Mouse (Mus musculus): ENCODE data around the gene Ankar. TPM values are rescaled to one million over a fixed set of nuclear protein-coding genes. Genes with fewer than 3 reads are reported as not detected.

Gene Ankar
- polyA plus RNA-seq, 1 experiment from 2014 or later = not detected

DNA sequence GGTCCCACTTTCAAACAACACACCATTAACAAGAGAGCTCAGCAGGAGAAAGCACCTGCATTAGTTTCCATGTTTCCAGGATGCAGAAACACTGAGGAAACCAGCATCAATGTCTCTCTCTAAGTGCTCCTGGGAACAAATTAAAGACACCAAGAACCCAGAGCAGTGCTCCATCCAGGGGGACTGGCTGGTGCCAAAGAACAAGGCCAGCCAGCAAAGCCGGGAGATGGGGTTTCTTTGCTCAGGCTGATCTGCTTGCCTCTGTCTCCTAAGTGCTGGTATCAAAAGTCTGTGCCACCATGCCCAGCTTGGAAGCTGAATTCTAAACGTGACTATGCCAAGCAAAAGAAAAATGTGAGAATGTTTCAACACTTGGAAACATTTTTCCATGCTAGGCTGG is 16.0 kb upstream of the Ankar start:
- H3K4me3 ChIP-seq (ENCODE audit: low read depth, low read length) = no peak overlapping the region
- no peak overlapping the region for H3K4me2 ChIP-seq (ENCODE audit: low read depth, low read length, severe bottlenecking)
- no peaks in the 10 kb centered on the region for H3K27me3 ChIP-seq (ENCODE audit: control insufficient read depth, insufficient read depth, low read length)
- H3K9me3 ChIP-seq (ENCODE audit: control insufficient read depth, low read length) = no peaks in the 10 kb centered on the region
- H3K36me3 ChIP-seq (ENCODE audit: control insufficient read depth, insufficient read depth, low read length) = no peaks in the 10 kb centered on the region; the same call in 1 of the 2 replicates
- DNase-seq (ENCODE audit: low spot score) (no peak), ATAC-seq (replicated peaks; ENCODE audit: low FRiP score) (no peak)
- no peak overlapping the region for H3K27ac ChIP-seq (ENCODE audit: low read depth, low read length)
- H3K4me1 ChIP-seq (replicated peaks; ENCODE audit: control insufficient read depth, insufficient read depth, low read length) = peaks cover 6% of the 10 kb centered on the region; the same call in 1 of the 2 replicates
- H3K9ac ChIP-seq (ENCODE audit: low read length) = no peak overlapping the region
- WGBS = 63% methylated on average over 2 of the region's 2 CpGs

DNA sequence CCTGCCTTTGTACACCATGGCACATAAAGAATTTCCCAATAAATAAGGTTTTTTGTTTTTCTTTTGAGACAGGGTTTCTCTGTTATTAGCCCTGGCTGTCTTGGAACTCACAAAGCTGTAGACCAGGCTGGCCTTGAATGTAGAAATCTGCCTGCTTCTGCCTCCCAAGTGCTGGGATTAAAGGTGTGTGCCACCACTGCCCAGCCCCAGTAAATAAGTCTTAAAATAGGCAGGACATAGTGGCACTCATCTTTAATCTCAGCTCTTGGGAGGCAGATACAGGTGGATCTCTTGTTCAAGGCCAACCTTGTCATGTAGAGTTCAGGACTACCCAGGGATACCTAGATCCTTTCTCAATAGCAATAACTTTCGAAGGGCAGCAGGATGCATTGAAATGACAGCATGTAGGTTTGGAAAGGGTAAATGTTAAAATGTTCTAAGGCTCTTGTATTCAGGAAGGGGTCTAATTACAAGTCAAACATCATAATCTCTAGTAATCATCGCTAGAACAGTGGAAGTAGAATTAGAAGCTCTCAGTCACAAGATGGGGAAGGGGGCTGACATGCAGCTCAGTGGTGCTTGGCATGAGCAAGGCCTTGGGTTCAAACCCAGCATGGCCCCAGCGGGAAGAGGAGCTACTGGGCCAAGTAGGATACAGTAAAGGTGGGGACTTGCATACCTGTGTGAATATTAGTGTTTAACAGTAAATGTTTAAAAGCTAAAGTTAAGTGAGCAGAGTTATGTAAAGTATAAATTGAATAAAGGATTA is 15.4 kb upstream of the Ankar start:
- Histone ChIP-seq H3K27me3 (ENCODE audit: control insufficient read depth, insufficient read depth, low read length) (no peaks in the 10 kb centered on the region), H3K36me3 (ENCODE audit: control insufficient read depth, insufficient read depth, low read length) (no peaks in the 10 kb centered on the region; the same call in 1 of the 2 replicates), H3K27ac (ENCODE audit: low read depth, low read length) (no peak overlapping the region), H3K4me2 (ENCODE audit: low read depth, low read length, severe bottlenecking) (no peak overlapping the region), H3K9ac (ENCODE audit: low read length) (no peak overlapping the region), H3K4me1 (replicated peaks; ENCODE audit: control insufficient read depth, insufficient read depth, low read length) (peaks cover 6% of the 10 kb centered on the region; the same call in 1 of the 2 replicates), H3K4me3 (ENCODE audit: low read depth, low read length) (no peak overlapping the region), H3K9me3 (ENCODE audit: control insufficient read depth, low read length) (no peaks in the 10 kb centered on the region)
- WGBS = 76% methylated on average over 3 of the region's 3 CpGs
- no peak for ATAC-seq (replicated peaks; ENCODE audit: low FRiP score)
- no peak for DNase-seq (ENCODE audit: low spot score)

- Histone ChIP-seq H3K9me3 (ENCODE audit: control insufficient read depth, low read length) (no peaks in the 10 kb centered on the region), H3K36me3 (ENCODE audit: control insufficient read depth, insufficient read depth, low read length) (no peaks in the 10 kb centered on the region; the same call in 1 of the 2 replicates)
These were observed 14.7 kb upstream of the Ankar start for GRCm38 (mm10) chr1:72715065-72715464.

GRCm38 (mm10) chr1:72714547-72714946 is 14.2 kb upstream of the Ankar start:
- no peak for DNase-seq (ENCODE audit: low spot score)
- no peak overlapping the region for H3K4me2 ChIP-seq (ENCODE audit: low read depth, low read length, severe bottlenecking)
- H3K36me3 ChIP-seq (ENCODE audit: control insufficient read depth, insufficient read depth, low read length) = no peaks in the 10 kb centered on the region; the same call in 1 of the 2 replicates
- peaks cover 2% of the 10 kb centered on the region; the same call in 1 of the 2 replicates for H3K4me1 ChIP-seq (replicated peaks; ENCODE audit: control insufficient read depth, insufficient read depth, low read length)
- ATAC-seq (replicated peaks; ENCODE audit: low FRiP score) = no peak
- H3K9me3 ChIP-seq (ENCODE audit: control insufficient read depth, low read length) = no peaks in the 10 kb centered on the region
- H3K9ac ChIP-seq (ENCODE audit: low read length) = no peak overlapping the region
- H3K27me3 ChIP-seq (ENCODE audit: control insufficient read depth, insufficient read depth, low read length) = no peaks in the 10 kb centered on the region
- H3K4me3 ChIP-seq (ENCODE audit: low read depth, low read length) = no peak overlapping the region
- 79% methylated on average over 4 of the region's 4 CpGs for WGBS
- no peak overlapping the region for H3K27ac ChIP-seq (ENCODE audit: low read depth, low read length)

More at GRCm38 (mm10) chr1:72715065-72715464, 14.7 kb upstream of the Ankar start:
- 96% methylated on average over 1 of the region's 1 CpGs for WGBS
- H3K4me3 ChIP-seq (ENCODE audit: low read depth, low read length) = no peak overlapping the region
- no peak overlapping the region for H3K4me2 ChIP-seq (ENCODE audit: low read depth, low read length, severe bottlenecking)
- peaks cover 2% of the 10 kb centered on the region; the same call in 1 of the 2 replicates for H3K4me1 ChIP-seq (replicated peaks; ENCODE audit: control insufficient read depth, insufficient read depth, low read length)
- H3K27ac ChIP-seq (ENCODE audit: low read depth, low read length) = no peak overlapping the region
- no peak overlapping the region for H3K9ac ChIP-seq (ENCODE audit: low read length)
- ATAC-seq (replicated peaks; ENCODE audit: low FRiP score) = no peak
- DNase-seq (ENCODE audit: low spot score) = no peak
- no peaks in the 10 kb centered on the region for H3K27me3 ChIP-seq (ENCODE audit: control insufficient read depth, insufficient read depth, low read length)

DNA sequence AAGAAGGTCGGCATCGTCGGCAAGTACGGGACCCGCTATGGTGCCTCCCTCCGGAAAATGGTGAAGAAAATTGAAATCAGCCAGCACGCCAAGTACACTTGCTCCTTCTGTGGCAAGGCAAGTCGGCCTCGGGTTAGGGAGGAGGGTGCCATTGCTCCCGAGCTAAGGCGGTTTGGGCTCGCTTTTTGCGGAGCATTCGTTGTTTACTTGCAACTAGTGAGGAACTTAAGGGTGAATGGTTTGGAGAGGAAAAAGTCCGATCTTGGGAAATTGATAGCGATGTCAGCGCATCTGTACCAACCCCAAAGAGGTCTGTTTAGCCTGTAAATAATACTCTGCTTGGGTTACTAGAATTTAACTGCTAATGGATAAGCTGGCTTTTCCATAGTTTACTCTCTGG is 11.3 kb upstream of the Ankar start:
- Histone ChIP-seq H3K9ac (ENCODE audit: low read length) (peak overlapping the region; percentile 86), H3K9me3 (ENCODE audit: control insufficient read depth, low read length) (no peaks in the 10 kb centered on the region), H3K4me2 (ENCODE audit: low read depth, low read length, severe bottlenecking) (peak overlapping the region; percentile 87), H3K27me3 (ENCODE audit: control insufficient read depth, insufficient read depth, low read length) (no peaks in the 10 kb centered on the region), H3K4me1 (replicated peaks; ENCODE audit: control insufficient read depth, insufficient read depth, low read length) (peaks cover 2% of the 10 kb centered on the region; the same call in 1 of the 2 replicates), H3K36me3 (ENCODE audit: control insufficient read depth, insufficient read depth, low read length) (no peaks in the 10 kb centered on the region; the same call in 1 of the 2 replicates), H3K27ac (ENCODE audit: low read depth, low read length) (no peak overlapping the region), H3K4me3 (ENCODE audit: low read depth, low read length) (peak overlapping the region; percentile 71)
- DNase-seq (ENCODE audit: low spot score) = no peak
- ATAC-seq (replicated peaks; ENCODE audit: low FRiP score) = 0 out of 2 replicates have a peak, but pooled peaks have one; percentile 1
- WGBS = 2% methylated on average over 17 of the region's 17 CpGs

DNA sequence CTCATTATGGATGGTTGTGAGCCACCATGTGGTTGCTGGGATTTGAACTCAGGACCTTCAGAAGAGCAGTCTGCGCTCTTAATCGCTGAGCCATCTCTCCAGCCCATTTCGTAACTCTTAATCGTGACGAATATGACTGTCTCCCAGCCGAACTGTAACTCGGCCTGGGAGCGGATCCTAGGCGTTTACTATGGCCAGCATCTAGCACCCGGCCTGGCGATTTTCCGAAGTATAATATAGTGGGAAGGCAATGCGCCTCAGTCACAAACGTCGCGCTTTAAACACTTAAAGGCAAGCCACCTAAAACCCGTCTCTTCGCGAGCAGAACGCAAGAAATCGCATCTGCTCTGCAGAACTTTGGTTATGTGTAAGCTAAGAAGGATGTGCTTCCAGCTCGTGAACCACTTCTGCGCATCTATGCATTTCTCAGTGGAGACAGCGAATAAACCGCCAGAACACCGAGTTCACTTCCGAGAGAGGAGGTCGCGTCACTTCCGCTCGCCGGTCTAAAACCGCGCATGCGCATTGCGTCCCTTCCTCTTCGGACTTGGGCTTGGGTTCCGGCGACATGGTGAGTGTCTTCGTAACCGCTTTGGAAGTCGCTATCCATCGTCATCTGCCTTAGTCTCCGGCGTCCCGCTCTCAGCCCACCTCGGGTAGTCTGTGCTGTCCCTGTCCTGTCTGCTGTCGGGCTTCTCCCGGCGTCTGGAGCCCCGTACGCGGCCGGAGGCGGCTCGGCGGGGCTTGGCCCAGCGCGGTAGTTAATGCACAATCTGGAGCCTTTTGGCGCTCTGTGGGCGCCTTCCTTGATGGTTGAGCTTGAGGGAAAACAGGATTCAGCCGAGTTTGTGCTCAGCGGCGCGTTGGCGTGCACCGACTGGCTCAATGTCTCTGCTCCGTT is 10.6 kb upstream of the Ankar start, which contains the start of gene Rpl37a:
Rpl37a (plus strand) TSS at position 538 of the 901 bp plus-strand sequence.
- Histone ChIP-seq H3K4me1 (replicated peaks; ENCODE audit: control insufficient read depth, insufficient read depth, low read length) (peaks cover 2% of the 10 kb centered on the region; the same call in 1 of the 2 replicates), H3K4me3 (ENCODE audit: low read depth, low read length) (peak within 1 kb of the TSS; percentile 71), H3K27ac (ENCODE audit: low read depth, low read length) (peak within 1 kb of the TSS; percentile 64), H3K9me3 (ENCODE audit: control insufficient read depth, low read length) (no peaks in the 10 kb centered on the region), H3K36me3 (ENCODE audit: control insufficient read depth, insufficient read depth, low read length) (no peaks in the 10 kb centered on the region; the same call in 1 of the 2 replicates), H3K9ac (ENCODE audit: low read length) (peak within 1 kb of the TSS; percentile 86), H3K4me2 (ENCODE audit: low read depth, low read length, severe bottlenecking) (peak within 1 kb of the TSS; percentile 87), H3K27me3 (ENCODE audit: control insufficient read depth, insufficient read depth, low read length) (no peaks in the 10 kb centered on the region)
- DNase-seq (ENCODE audit: low spot score) (peak; percentile 97), ATAC-seq (replicated peaks; ENCODE audit: low FRiP score) (peak; percentile 91)
- WGBS = 3% methylated on average over 68 of the region's 68 CpGs

GRCm38 (mm10) chr1:72707525-72707924 is 7.1 kb upstream of the Ankar start:
- no peak overlapping the region for H3K4me2 ChIP-seq (ENCODE audit: low read depth, low read length, severe bottlenecking)
- no peak overlapping the region for H3K27ac ChIP-seq (ENCODE audit: low read depth, low read length)
- H3K4me1 ChIP-seq (replicated peaks; ENCODE audit: control insufficient read depth, insufficient read depth, low read length) = no peaks in the 10 kb centered on the region; the same call in 1 of the 2 replicates
- H3K36me3 ChIP-seq (ENCODE audit: control insufficient read depth, insufficient read depth, low read length) = no peaks in the 10 kb centered on the region
- H3K9me3 ChIP-seq (ENCODE audit: control insufficient read depth, low read length) = no peaks in the 10 kb centered on the region
- H3K4me3 ChIP-seq (ENCODE audit: low read depth, low read length) = no peak overlapping the region
- H3K27me3 ChIP-seq (ENCODE audit: control insufficient read depth, insufficient read depth, low read length) = no peaks in the 10 kb centered on the region
- H3K9ac ChIP-seq (ENCODE audit: low read length) = no peak overlapping the region
- 76% methylated on average over 4 of the region's 4 CpGs for WGBS
- DNase-seq (ENCODE audit: low spot score) = no peak
- ATAC-seq (replicated peaks; ENCODE audit: low FRiP score) = no peak

DNA sequence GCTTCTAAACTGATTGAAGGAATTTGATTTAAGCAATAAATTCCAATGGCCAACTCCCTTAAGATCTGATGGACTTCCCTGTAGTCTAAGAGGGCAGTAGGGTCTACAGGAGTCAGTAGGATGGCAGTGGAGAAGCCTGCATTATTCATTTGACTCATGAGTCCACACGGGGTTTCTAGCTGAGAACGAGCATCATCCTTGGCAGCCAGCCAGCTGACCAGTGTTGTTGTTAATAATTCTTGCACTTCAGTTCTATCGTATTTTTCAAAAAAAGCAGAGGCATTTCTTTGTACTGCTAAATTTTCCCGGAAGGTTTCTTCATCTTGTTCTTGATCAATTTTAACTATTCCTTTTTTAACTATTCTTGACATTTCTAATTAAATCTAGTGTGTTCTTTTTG is 1.7 kb downstream of the Ankar start:
- ATAC-seq (replicated peaks; ENCODE audit: low FRiP score) = no peak
- WGBS = 81% methylated on average over 4 of the region's 4 CpGs
- no peak overlapping the region for H3K4me3 ChIP-seq (ENCODE audit: low read depth, low read length)

More for the DNA sequence above, 1.7 kb downstream of the Ankar start:
- H3K27me3 ChIP-seq (ENCODE audit: control insufficient read depth, insufficient read depth, low read length) = no peaks in the 10 kb centered on the region
- no peaks in the 10 kb centered on the region for H3K36me3 ChIP-seq (ENCODE audit: control insufficient read depth, insufficient read depth, low read length)
- no peak for DNase-seq (ENCODE audit: low spot score)
- H3K4me2 ChIP-seq (ENCODE audit: low read depth, low read length, severe bottlenecking) = no peak overlapping the region
- no peaks in the 10 kb centered on the region for H3K4me1 ChIP-seq (replicated peaks; ENCODE audit: control insufficient read depth, insufficient read depth, low read length)
- H3K9ac ChIP-seq (ENCODE audit: low read length) = no peak overlapping the region
- H3K9me3 ChIP-seq (ENCODE audit: control insufficient read depth, low read length) = no peaks in the 10 kb centered on the region
- H3K27ac ChIP-seq (ENCODE audit: low read depth, low read length) = no peak overlapping the region

Data from forebrain, embryonic 11.5 days (tissue).